Mouse (Mus musculus) MEL (cell line): ENCODE measurements at regions not wholly inside any gene's neighbourhood (a gene's known extent, or its start where the extent isn't known, plus 50 kb on each side); places are given as distances from the start of the nearest gene placed in this dataset.

Experiments
- BHLHE40 ChIP-seq: IDR thresholded peaks from 2 replicates; pipeline ENCODE4 v1.6.1; 2012; ENCODE audit warnings: low read depth, mild to moderate bottlenecking, inconsistent platforms, low read length, improper control_type of control experiment, borderline replicate concordance
- CTCF ChIP-seq, 3 experiments: IDR thresholded peaks in 2 of 3; conservative IDR thresholded peaks in 1 of 3; 2 replicates each; pipeline ENCODE4 v1.5.1; 2011 to 2012; ENCODE audit warnings: low read length in 3 of 3, low read depth in 2 of 3, mild to moderate bottlenecking in 2 of 3, improper control_type of control experiment in 1 of 3, inconsistent platforms in 1 of 3, mixed read lengths in 1 of 3, moderate library complexity in 1 of 3; ENCODE audit not compliant: control insufficient read depth in 1 of 3, insufficient read depth in 1 of 3, poor library complexity in 1 of 3, severe bottlenecking in 1 of 3
- ETS1 ChIP-seq: IDR thresholded peaks from 2 replicates; pipeline ENCODE4 v1.6.1; 2012; ENCODE audit warnings: low read depth, mild to moderate bottlenecking, inconsistent platforms, low read length, improper control_type of control experiment, moderate library complexity
- MYC ChIP-seq: IDR thresholded peaks from 2 replicates; pipeline ENCODE4 v1.6.1; 2011; ENCODE audit warnings: low read depth, mild to moderate bottlenecking, low read length, improper control_type of control experiment, moderate library complexity
- NELFE ChIP-seq: IDR thresholded peaks from 2 replicates; pipeline ENCODE4 v1.6.1; 2011; ENCODE audit warnings: low read depth, low read length, improper control_type of control experiment
- POLR2A ChIP-seq, 2 experiments: IDR thresholded peaks; 2 replicates each; pipeline ENCODE4 v1.6.1; 2011 to 2012; ENCODE audit warnings: low read length in 2 of 2, mild to moderate bottlenecking in 2 of 2, control low read depth in 1 of 2, improper control_type of control experiment in 1 of 2, low read depth in 1 of 2, moderate library complexity in 1 of 2; ENCODE audit not compliant: control insufficient read depth in 1 of 2, insufficient read depth in 1 of 2, poor library complexity in 1 of 2
- TBP ChIP-seq: IDR thresholded peaks from 2 replicates; pipeline ENCODE4 v1.8.0; 2011; ENCODE audit warnings: low read depth, low read length, improper control_type of control experiment
- ZNF384 ChIP-seq: IDR thresholded peaks from 2 replicates; pipeline ENCODE4 v1.6.1; 2012; ENCODE audit warnings: low read depth, mild to moderate bottlenecking, inconsistent platforms, low read length, improper control_type of control experiment

DNA sequence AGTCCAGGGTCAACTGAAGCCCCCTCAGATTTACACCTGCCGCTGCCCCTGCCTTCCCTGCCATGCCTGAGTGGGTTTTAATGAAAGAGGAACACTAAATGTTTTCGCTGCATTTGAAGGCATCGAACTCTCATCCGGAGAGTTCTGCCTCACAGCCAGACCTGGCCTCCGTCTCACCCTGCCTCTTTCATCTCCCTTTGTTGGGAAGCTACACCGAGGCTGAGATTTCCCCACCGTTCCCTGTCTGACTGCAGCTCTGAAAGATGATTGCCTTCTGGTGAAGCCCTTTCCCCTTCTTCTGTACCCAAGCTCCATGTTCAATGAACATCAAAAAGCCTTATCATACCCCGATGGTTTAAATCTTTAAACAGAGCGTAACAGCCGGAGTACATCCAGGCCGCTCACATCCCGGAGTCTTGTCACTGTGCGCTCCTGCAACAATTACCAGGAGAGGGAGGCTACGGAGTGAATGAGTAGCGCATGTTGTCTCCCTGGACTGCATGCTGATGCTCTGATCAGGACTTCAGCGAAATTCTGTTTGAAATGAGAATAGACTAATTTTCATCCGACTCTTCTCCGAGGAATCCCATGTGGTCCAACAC is 98.3 kb downstream of the Zfp326 start:
- TF ChIP-seq NELFE (no peak), ZNF384 (no peak), POLR2A (IDR thresholded peaks at IDR 0.05; ENCODE audit: control insufficient read depth in 1 of 2, insufficient read depth in 1 of 2, low read depth in 1 of 2, low read length in 2 of 2, poor library complexity in 1 of 2) (no peak), CTCF (IDR thresholded peaks at IDR 0.05 in 2 of 3, conservative IDR thresholded peaks at IDR 0.05 in 1 of 3; ENCODE audit: control insufficient read depth in 1 of 3, insufficient read depth in 1 of 3, low read depth in 2 of 3, low read length in 3 of 3, poor library complexity in 1 of 3, severe bottlenecking in 1 of 3) (no peak), ETS1 (no peak), BHLHE40 (no peak), TBP (no peak), MYC (no peak)
